Mouse (Mus musculus): ENCODE data around the gene Mgp.
"Not testable (repeated sequence)": the region's sequence is repeated elsewhere in the genome, so short reads cannot be mapped to it uniquely, and the experiment has no call there.

The Mgp gene

GRCm38 (mm10) chr6:136897789-136898188, 22.2 kb upstream of the Mgp start:
- DNase-seq: no peak

DNA sequence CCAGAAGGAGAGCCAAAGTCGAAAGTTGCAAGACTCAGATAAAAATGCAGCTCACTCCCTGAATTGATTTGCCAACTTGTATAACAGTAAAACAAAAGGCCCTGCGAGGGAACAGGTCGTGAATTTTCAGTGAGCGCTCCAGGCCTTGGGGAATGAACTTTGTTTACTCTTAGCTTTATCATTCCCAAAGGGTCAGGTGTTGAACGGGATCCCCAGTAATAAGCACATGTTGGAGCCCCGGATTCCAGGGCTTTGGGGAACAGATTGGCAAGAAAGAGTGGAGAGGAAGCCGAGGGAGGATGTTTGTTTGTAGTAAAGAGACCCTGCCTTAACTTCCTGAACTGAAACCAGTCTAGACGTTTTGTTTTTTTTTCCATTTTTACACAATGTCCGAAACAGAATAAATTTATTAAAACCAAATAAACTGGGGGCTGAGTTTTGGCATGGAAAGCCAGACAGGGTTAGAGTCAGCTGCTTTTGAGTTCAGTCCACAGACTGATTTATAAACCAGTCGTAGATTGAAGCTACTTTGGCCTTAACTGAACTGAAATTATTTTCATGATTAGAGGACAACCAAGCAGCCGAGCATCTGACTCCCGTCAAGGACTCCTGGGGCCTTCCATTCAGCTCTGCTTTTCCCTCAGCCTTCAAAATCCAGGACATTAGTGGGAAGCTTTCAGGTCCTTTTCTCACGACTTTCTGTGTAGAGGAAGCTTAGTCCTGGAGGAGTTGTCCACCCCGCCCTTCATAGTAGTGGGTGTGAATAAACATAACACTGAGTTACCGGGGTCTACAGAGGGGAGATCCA, 19.1 kb upstream of the Mgp start:
- DNase-seq: no peak

- no peak for DNase-seq
Measured at GRCm38 (mm10) chr6:136892002-136892401, 16.4 kb upstream of the Mgp start.

GRCm38 (mm10) chr6:136889554-136889953, 13.9 kb upstream of the Mgp start:
- DNase-seq: no peak

DNA sequence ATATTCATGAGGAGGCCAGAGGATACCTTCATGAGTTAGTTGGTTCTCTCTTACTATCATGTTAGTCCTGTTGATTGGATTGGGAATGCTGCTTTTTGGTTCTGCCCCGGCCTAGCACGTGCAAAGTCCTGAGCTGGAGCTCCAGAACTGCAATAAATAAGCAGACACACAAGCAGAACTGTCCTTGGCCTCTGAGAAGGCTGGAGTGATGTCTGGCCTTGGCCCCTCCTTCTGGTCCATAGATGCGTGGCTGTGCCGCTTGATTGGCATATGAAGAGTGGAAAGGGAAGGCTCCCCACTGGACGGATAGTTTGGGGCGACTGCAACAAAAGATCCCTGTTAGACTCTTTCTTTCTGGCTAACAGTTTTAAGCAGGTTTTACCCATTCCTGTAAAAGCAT, 13.4 kb upstream of the Mgp start:
- no peak for DNase-seq

DNA sequence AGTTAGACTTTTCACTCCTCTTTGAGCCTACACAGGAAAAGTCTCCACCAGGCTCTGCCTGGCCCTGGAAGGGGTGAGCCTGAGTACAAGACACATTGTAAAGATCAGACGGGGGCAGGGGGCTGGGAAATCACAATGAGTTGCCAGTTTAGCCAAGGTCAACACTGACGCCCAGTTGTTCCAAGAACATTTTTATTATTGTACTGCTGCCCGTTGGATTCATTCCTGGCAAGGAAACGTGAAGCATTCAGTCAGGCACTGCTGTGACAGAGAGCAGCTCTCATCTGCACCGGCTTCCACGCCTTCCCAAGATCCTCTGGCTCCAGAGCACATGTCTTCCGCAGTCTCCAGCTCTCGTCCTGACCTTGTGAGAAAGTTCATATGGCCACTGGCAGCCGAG, 12.2 kb upstream of the Mgp start:
- DNase-seq: no peak

DNA sequence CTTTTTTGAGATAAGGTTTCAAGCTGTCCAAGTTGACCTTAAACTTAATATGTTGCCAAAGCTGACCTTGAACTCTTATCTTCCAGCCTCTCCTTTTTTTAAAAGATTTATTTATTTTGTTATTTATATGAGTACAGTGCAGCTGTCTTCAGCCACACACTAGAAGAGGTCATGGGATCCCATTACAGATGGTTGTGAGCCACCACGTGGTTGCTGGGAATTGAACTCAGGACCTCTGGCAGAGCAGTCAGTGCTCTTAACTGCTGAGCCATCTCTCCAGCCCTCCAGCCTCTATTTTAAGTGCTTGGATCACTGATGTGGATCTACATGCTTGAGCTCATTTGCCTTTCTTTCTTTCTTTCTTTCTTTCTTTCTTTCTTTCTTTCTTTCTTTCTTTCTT, 9.1 kb upstream of the Mgp start:
- not testable (repeated sequence) for DNase-seq

DNA sequence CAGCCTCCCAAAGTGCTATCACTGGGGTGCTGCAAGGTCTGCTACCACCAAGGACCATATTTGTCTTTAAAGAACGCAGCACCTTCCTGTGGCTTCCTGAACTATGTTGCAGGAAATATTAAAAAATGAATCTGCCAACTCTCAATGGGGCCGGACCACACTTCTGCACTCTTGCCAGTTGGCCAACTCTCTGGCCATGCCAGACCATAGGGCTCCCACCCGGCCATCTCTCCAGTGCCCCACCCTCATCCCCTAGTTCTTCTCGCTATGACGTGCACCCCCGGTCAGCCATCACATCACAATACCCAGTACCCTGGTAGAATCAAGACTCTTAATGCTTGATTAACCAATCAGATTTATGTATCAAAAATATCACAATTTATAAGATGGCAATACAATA, 8.3 kb upstream of the Mgp start:
- DNase-seq: no peak

GRCm38 (mm10) chr6:136883431-136883915, 7.8 kb upstream of the Mgp start:
- no peak for DNase-seq

- no peak for DNase-seq
Measured at GRCm38 (mm10) chr6:136881678-136882077, 6.1 kb upstream of the Mgp start.

DNA sequence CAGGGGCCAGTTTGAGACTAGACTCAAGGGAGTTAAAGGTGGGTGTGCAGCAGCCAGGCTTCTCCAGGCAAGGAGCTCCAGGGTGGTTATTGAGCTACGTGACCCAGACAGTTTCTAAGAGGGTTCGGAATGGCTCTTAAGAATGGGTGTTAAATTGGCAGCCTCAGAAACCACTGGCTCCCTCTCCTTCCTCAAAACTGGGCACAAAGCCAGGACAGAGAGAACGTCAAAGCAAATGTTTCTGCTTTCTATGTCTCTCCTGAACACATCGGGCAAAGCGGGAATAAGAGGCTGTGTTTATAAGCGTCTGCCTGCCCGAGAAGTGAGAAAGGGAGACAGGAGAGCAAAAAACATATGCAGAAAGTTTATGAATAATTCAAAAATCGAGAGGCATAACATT, 1.0 kb downstream of the Mgp start:
- DNase-seq: no peak

DNA sequence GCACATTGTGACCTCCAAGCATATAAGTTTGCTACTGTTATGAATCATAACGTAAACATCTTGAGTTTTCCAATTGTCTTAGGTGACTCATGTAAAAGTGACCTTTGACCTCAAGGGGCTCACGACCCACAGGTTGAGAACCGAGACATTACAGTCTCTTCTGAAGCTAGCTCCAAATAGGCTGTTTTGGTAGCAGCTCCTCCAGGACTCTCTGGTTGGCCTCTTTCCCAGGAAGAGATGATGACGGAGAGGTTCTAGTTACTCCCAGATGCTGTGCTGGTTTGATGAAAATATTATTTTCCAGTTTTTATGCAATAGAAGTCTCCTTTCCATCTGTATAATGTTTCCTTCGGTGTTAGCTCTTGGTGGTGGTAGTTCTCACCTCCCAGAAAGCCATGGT, 6.7 kb downstream of the Mgp start:
- DNase-seq: no peak

- no peak for DNase-seq
Measured at GRCm38 (mm10) chr6:136866150-136866549, 9.5 kb downstream of the Mgp start.

DNA sequence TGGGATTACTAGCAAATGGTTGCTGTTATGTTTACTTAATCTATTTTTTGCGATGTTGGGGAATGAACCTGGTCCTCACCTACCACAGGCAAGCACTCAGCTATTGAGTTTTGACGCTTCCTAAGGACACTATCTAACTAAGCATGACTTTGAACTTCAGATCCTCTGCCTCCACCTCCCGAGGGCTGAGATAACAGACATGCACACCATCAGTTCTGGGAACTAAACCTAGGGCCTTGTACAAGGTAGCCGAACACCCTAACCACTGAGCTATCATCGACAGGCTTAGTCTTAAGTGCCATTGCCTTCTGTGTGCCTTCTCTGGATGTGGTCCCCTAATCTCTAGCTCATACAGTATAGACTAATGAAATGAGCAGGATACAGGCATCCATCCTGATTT, 10.3 kb downstream of the Mgp start:
- no peak for DNase-seq

GRCm38 (mm10) chr6:136861020-136861419, 14.6 kb downstream of the Mgp start:
- peak; percentile 23 for DNase-seq

DNA sequence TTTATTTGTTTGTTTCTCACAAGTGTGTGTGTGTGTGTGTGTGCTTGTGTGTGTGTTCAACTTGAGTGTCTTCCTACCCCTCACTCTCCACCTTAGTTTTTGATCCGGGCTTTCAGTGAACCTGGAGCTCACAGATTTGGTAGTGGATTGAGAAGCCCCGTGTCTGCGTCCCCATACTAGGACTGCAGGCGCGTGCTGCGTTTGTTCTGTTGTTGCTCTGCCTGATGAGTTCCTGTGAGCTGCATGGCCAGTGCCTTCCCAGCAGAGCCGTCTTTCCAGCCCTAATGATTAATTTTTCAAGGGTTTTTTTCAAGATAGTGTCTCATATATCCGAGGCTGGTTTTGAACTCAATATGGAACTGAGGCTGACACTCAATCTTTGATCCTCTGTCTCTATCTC, 17.2 kb downstream of the Mgp start:
- DNase-seq: no peak

- no peak for DNase-seq
Measured at GRCm38 (mm10) chr6:136857873-136858260, 17.8 kb downstream of the Mgp start.

DNA sequence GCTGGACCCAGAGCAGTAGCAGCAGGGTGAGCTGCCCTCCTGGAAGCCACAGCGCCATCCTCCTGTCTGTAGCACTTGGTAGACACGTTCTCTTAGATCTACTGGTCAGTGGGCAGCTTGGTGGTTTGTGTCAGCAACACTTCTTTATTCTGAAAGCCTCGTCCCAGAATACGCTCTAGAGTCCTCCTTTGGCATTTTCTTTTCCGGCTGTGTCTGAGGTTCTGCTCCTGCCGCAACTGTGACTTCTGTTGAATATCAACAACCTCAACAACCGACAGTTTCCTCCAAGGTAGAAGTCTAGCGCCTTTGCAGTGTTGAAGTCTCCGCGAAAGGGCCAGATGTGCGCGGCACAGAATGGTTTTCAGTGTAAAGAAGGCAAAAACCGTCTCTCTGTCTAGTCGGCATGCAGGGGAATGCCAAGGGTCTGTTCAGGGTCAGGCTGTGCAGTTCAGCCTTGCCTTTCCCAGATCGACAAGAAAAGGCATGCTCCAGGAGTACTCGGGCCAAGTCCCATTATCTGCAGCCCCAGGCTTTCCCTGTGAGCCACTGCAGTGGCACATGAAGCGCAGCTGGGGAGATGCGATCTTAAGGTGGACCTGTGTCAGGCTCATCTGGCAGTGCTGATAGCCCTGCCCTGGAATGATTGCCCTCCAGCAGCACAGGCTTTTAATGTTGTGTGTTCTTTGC, 18.3 kb downstream of the Mgp start, which contains the start of gene Art4:
Gene Art4, minus strand, starts transcription at position 548 of the 687 bp plus-strand sequence.
- peak; percentile 74 for DNase-seq

- DNase-seq: peak; percentile 70
Measured at GRCm38 (mm10) chr6:136856071-136856636, 19.5 kb downstream of the Mgp start.

- no peak for DNase-seq
Measured at GRCm38 (mm10) chr6:136855183-136855582, 20.4 kb downstream of the Mgp start.

GRCm38 (mm10) chr6:136854361-136854781, 21.3 kb downstream of the Mgp start:
- DNase-seq: peak; percentile 74

DNA sequence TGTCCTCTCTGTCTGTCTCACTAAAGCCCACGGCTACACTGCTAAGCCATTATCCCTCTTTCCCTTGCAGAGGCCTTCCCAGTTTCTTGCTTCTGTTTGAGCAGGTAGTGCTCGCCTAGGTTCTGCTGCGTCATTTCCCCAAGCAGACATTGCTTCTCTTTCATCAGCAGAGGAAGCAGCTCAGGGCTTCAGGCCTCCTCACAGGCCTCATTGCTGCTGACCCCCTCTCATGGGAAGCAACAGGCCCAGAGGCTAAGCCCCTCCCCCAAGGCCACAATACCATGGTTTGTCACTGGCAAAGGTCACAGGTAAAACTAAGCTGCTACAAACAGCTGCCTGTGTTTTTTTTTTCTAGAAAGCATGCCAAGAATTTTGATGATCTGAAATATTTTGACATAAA, 22.9 kb downstream of the Mgp start:
- peak; percentile 44 for DNase-seq

DNA sequence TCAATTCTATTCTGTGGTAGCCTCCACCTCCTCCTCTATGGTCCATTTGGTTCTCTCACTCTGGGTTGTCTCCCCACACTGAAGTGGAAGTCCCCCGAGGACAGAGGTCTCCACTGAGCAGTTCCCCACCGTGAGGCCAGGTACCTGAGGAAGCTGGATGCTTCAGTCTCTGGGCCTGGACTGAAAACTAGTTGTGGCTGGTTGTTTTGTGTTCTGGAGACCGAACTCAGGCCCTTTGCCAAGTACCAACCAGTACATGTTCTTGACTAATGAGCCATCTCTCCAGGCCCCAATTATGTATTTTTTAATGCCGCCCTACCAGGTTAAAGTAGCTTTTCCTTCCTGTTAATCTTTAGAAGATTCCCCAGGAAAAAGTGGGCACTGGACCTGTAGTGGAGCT, 23.3 kb downstream of the Mgp start:
- DNase-seq: no peak

DNA sequence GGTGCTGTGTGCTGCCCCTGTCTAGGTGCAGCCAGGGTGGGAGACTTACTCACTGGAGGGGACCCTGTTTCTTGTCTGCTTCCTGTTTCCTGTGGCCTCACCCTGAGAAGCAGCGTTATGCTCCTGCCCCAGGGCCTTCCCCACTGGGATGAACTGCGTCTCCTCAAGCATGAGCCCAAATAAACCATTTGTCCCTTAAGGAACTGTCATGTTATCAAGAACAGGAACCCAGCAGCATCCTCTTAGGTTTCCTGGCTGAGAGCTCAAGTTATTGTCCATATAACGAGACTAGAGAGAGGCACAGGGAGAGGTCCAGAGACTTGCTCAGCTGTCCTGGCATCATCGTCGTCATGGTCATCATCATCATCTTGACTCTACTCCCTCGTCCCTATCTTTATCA, 25.4 kb downstream of the Mgp start:
- no peak for DNase-seq
